Mouse (Mus musculus): ENCODE results near the gene Sgms1. TPM values are rescaled to one million over a fixed set of nuclear protein-coding genes. Genes with fewer than 3 reads are reported as not detected.
"Not testable (repeated sequence)": the region's sequence is repeated elsewhere in the genome, so short reads cannot be mapped to it uniquely, and the experiment has no call there.

Sgms1 gene
- polyA plus RNA-seq, 1 experiment from 2014 or later: 9.9 TPM

DNA sequence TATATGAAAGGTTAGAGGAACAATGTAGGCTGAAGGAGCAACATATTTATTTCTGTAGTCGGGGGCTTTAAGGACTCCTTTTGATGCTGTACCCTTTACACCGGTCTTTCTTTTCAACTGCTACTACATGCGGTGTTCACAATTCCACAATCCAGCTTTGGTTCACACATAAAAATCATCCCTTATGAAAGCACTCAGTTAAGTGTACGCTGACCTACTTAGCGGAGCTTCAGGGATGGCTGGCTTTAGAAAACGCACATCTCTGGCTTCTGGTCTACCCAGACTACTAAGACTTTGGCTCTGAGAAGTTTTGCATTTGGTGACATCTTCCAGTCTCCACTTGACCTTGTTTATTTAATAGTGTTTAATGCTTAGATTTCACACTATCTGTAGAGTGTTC is 223.8 kb downstream of the Sgms1 start:
- Histone ChIP-seq H3K4me2 (no peak overlapping the region), H3K4me3 (no peak overlapping the region), H3K4me1 (no peaks in the 10 kb centered on the region), H3K27me3 (no peaks in the 10 kb centered on the region), H3K36me3 (ENCODE audit: poor library complexity, severe bottlenecking) (no peaks in the 10 kb centered on the region), H3K9ac (no peak overlapping the region), H3K27ac (no peak overlapping the region), H3K9me3 (replicated peaks) (no peaks in the 10 kb centered on the region)
- 75% methylated on average over 6 of the region's 6 CpGs for WGBS
- ATAC-seq: no peak

DNA sequence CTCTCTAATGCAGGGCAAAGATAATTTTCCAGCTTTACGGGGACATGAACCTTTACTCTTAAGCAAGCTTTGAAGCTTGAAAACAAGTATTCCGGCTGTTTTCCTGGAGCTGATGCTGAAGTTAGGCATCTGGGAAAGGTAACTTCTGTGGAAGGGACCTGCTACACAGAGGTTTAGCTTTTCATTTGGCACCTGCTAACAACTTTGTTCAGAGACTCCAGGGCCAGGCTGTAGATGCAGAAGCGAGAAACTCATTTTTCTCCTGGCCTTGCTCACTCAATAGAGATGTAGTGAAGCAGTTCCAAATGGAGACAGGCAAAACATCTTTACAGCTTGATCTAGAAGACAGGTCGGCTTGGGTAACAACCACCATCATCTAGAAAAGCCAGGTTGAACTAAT is 225.4 kb downstream of the Sgms1 start:
- H3K36me3 ChIP-seq (ENCODE audit: poor library complexity, severe bottlenecking): no peaks in the 10 kb centered on the region
- H3K4me2 ChIP-seq: no peak overlapping the region
- no peaks in the 10 kb centered on the region for H3K4me1 ChIP-seq
- H3K27ac ChIP-seq: no peak overlapping the region
- H3K4me3 ChIP-seq: no peak overlapping the region
- H3K27me3 ChIP-seq: no peaks in the 10 kb centered on the region
- H3K9ac ChIP-seq: no peak overlapping the region
- WGBS: 96% methylated on average over 4 of the region's 4 CpGs
- no peak for ATAC-seq
- no peaks in the 10 kb centered on the region for H3K9me3 ChIP-seq (replicated peaks)

DNA sequence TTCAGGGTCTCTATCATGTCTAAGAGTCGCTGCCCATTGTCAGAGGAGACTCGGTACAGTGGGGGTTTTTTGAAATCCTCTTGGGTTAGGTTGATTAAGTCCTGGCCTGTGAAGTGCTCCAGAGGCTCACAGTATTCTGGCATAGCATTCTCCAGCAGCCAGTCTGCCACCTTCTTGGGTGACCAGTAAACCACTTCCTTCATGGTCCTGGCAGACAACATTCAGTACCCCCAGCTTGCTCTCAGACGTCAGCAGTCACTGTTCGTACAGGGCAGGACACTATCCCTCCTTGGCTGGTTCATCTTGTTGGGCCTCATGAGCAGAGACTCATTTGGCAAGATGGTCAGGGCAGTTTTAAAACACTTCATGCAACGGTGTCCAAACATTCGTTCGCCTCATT is 229.6 kb downstream of the Sgms1 start:
- no peaks in the 10 kb centered on the region for H3K4me1 ChIP-seq
- H3K27ac ChIP-seq: no peak overlapping the region
- H3K27me3 ChIP-seq: no peaks in the 10 kb centered on the region
- no peak overlapping the region for H3K9ac ChIP-seq
- whole genome bisulfite sequencing: 95% methylated on average over 7 of the region's 7 CpGs
- H3K9me3 ChIP-seq (replicated peaks): no peaks in the 10 kb centered on the region
- no peak overlapping the region for H3K4me2 ChIP-seq
- no peak overlapping the region for H3K4me3 ChIP-seq
- no peak for ATAC-seq
- no peaks in the 10 kb centered on the region for H3K36me3 ChIP-seq (ENCODE audit: poor library complexity, severe bottlenecking)

DNA sequence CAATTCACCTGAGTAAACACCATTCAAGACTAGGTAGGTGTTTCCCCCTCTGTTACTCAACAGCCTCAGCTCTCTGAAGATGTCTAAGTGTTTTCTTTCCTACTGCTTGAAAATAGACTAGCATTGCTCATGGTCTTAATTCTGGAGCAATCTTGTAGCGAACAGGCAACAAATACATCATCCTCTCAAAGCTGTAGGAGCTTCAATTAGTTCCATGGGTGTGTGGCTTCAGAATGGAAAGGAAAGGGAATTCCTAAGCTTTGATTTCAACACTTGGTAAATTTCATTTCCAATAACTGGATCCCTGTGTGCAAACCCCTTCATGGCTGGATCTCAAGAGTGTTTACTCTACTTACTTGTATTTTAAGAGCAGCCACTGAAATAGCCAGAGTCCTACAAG is 230.3 kb downstream of the Sgms1 start:
- no peaks in the 10 kb centered on the region for H3K27me3 ChIP-seq
- no peak overlapping the region for H3K27ac ChIP-seq
- ATAC-seq: no peak
- H3K4me3 ChIP-seq: no peak overlapping the region
- H3K4me2 ChIP-seq: no peak overlapping the region
- no peak overlapping the region for H3K9ac ChIP-seq
- WGBS: 95% methylated on average over 1 of the region's 1 CpGs
- H3K4me1 ChIP-seq: no peaks in the 10 kb centered on the region
- no peaks in the 10 kb centered on the region for H3K36me3 ChIP-seq (ENCODE audit: poor library complexity, severe bottlenecking)
- H3K9me3 ChIP-seq (replicated peaks): no peaks in the 10 kb centered on the region

- no peak overlapping the region for H3K9ac ChIP-seq
- no peaks in the 10 kb centered on the region for H3K36me3 ChIP-seq (ENCODE audit: poor library complexity, severe bottlenecking)
- no peaks in the 10 kb centered on the region for H3K4me1 ChIP-seq
- H3K27ac ChIP-seq: no peak overlapping the region
- no peak overlapping the region for H3K4me3 ChIP-seq
- no peaks in the 10 kb centered on the region for H3K9me3 ChIP-seq (replicated peaks)
- WGBS: 92% methylated on average over 6 of the region's 6 CpGs
- no peaks in the 10 kb centered on the region for H3K27me3 ChIP-seq
- no peak for ATAC-seq
- no peak overlapping the region for H3K4me2 ChIP-seq
Measured at GRCm38 (mm10) chr19:32157045-32157444, 232.5 kb downstream of the Sgms1 start.

DNA sequence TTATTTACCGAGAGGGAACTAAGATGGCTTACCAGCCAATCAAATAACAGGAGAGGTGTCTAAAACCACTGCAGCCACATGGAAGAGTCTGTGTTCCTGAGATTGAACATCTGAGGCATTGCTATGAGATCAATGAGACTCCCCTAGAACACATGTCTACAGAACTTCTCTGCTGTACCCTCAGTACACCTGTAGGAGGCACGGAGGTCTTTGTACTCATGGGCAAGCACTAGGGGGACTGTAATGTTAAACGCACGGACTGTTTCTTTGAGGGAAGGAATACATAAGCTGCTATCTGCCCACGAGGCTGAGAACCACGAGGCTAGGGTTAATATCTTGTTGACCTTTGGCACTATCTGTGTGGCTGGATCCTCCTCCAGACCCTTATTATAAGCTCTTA is 237.0 kb downstream of the Sgms1 start:
- Histone ChIP-seq H3K27ac (no peak overlapping the region), H3K36me3 (ENCODE audit: poor library complexity, severe bottlenecking) (no peaks in the 10 kb centered on the region), H3K4me3 (no peak overlapping the region), H3K9me3 (replicated peaks) (no peaks in the 10 kb centered on the region), H3K4me1 (no peaks in the 10 kb centered on the region), H3K27me3 (no peaks in the 10 kb centered on the region), H3K4me2 (no peak overlapping the region), H3K9ac (no peak overlapping the region)
- ATAC-seq: no peak
- 77% methylated on average over 6 of the region's 6 CpGs for whole genome bisulfite sequencing

DNA sequence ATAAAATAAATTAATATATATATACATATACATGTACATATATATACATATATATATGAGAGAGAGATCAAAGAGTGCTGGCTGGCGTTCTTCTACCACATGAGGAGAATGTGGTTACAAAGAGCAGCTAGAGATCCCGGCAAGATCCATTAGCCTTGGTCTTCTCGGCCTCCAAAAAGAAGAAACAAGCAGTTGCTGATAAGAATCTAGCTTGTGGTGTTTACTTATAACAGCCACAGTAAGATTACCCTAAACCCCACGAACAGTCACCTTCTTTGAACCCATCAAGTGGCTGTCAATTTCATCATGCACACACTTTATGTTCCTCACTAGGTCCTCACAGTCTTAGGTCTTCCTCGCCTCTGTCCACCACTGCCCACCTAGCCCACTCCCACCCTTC is 240.8 kb downstream of the Sgms1 start:
- Histone ChIP-seq H3K27me3 (no peaks in the 10 kb centered on the region), H3K9me3 (replicated peaks) (no peaks in the 10 kb centered on the region), H3K4me3 (no peak overlapping the region), H3K9ac (no peak overlapping the region), H3K4me1 (no peaks in the 10 kb centered on the region), H3K27ac (no peak overlapping the region), H3K4me2 (no peak overlapping the region), H3K36me3 (ENCODE audit: poor library complexity, severe bottlenecking) (no peaks in the 10 kb centered on the region)
- 88% methylated on average over 5 of the region's 5 CpGs for WGBS
- no peak for ATAC-seq

DNA sequence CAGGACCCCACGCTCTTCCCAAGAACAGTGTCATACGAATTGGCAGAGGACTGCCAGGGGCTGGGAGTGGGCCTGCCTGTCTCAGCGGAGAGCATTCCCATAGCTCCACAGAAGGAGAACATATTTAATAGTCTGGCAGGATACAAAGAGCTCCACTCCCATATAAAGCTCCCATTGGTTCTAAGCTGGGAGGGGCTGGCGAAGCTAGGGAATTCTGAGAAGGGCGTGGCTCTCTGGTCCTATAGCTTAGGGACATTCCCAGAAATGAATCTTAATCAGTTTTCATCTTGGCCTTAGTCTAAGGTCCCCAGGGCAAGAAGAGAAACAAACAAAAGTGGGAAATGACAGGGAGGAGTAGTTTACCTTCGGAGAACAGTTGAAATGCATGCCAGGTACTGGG is 247.1 kb downstream of the Sgms1 start:
- H3K27ac ChIP-seq: no peak overlapping the region
- H3K36me3 ChIP-seq (ENCODE audit: poor library complexity, severe bottlenecking): no peaks in the 10 kb centered on the region
- H3K4me3 ChIP-seq: no peak overlapping the region
- H3K4me1 ChIP-seq: no peaks in the 10 kb centered on the region
- H3K4me2 ChIP-seq: no peak overlapping the region
- H3K9ac ChIP-seq: no peak overlapping the region
- WGBS: 88% methylated on average over 6 of the region's 6 CpGs
- no peak for ATAC-seq
- H3K27me3 ChIP-seq: no peaks in the 10 kb centered on the region
- H3K9me3 ChIP-seq (replicated peaks): no peaks in the 10 kb centered on the region

DNA sequence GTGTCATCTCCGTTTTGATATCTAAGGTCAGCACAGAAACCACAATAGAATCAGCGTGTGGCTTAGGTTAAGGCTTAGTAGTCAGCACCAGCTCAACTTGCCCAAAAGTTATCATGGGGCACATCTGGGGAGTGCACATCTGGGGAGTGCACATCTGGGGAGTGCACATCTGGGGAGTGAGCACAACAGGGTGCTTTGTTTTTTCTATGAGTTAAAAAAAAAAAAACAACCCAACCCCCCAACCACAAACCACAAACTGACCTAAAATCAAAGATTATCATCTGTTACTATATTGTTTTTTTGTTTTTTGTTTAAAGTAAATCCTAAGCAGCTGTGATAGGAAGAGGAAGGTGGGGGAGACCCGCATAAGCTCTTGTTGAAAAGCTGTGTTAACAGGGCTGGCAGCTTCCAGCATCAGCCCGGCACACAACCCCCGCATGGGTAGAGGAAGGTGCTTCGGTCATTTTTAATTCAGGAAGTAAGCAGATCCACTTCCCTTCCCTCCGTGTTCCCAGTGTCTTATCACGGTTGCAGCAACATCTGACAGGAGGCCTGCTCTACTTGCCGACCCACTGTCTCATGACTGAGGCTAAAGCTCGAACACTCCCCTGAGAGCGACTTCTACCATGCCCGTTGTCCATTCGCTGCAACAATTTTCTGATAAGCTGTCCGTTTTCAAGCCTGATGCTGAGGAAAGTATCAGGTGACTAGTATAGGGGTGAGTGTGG is 251.0 kb downstream of the Sgms1 start:
- H3K27me3 ChIP-seq: no peaks in the 10 kb centered on the region
- H3K9ac ChIP-seq: no peak overlapping the region
- H3K4me3 ChIP-seq: no peak overlapping the region
- no peak overlapping the region for H3K4me2 ChIP-seq
- no peak overlapping the region for H3K27ac ChIP-seq
- H3K9me3 ChIP-seq (replicated peaks): no peaks in the 10 kb centered on the region
- WGBS: 82% methylated on average over 14 of the region's 14 CpGs
- no peaks in the 10 kb centered on the region for H3K36me3 ChIP-seq (ENCODE audit: poor library complexity, severe bottlenecking)
- no peak for ATAC-seq
- 0 out of 2 replicates have a peak, but pooled peaks cover 5% of the 10 kb centered on the region for H3K4me1 ChIP-seq

GRCm38 (mm10) chr19:32137904-32138303 is 251.6 kb downstream of the Sgms1 start:
- H3K36me3 ChIP-seq (ENCODE audit: poor library complexity, severe bottlenecking): no peaks in the 10 kb centered on the region
- H3K4me1 ChIP-seq: 0 out of 2 replicates have a peak, but pooled peaks cover 5% of the 10 kb centered on the region
- no peak for ATAC-seq
- no peaks in the 10 kb centered on the region for H3K9me3 ChIP-seq (replicated peaks)
- H3K4me2 ChIP-seq: no peak overlapping the region
- no peak overlapping the region for H3K9ac ChIP-seq
- 84% methylated on average over 5 of the region's 5 CpGs for WGBS
- no peak overlapping the region for H3K27ac ChIP-seq
- H3K27me3 ChIP-seq: no peaks in the 10 kb centered on the region
- H3K4me3 ChIP-seq: no peak overlapping the region

- no peaks in the 10 kb centered on the region for H3K36me3 ChIP-seq (ENCODE audit: poor library complexity, severe bottlenecking)
- H3K4me2 ChIP-seq: no peak overlapping the region
Measured at GRCm38 (mm10) chr19:32136888-32137625, 252.5 kb downstream of the Sgms1 start.

GRCm38 (mm10) chr19:32131707-32132488 is 257.6 kb downstream of the Sgms1 start:
- H3K27ac ChIP-seq; H3K9me3 ChIP-seq (replicated peaks); H3K36me3 ChIP-seq (ENCODE audit: poor library complexity, severe bottlenecking); H3K4me1 ChIP-seq; H3K9ac ChIP-seq; H3K4me3 ChIP-seq; H3K27me3 ChIP-seq; H3K4me2 ChIP-seq: not testable (repeated sequence)
- peak; percentile 55 for ATAC-seq
- 91% methylated on average over 15 of the region's 17 CpGs for WGBS

More at GRCm38 (mm10) chr19:32136888-32137625, 252.5 kb downstream of the Sgms1 start:
- Histone ChIP-seq H3K27me3 (no peaks in the 10 kb centered on the region), H3K4me3 (no peak overlapping the region), H3K9ac (no peak overlapping the region), H3K27ac (no peak overlapping the region), H3K4me1 (0 out of 2 replicates have a peak, but pooled peaks cover 5% of the 10 kb centered on the region), H3K9me3 (replicated peaks) (no peaks in the 10 kb centered on the region)
- ATAC-seq: peak; percentile 53; the same call in 1 of the 2 replicates
- WGBS: 51% methylated on average over 4 of the region's 4 CpGs
